16 mouse cellular contexts compared by ENCODE assay signal in the genomic region with DNA sequence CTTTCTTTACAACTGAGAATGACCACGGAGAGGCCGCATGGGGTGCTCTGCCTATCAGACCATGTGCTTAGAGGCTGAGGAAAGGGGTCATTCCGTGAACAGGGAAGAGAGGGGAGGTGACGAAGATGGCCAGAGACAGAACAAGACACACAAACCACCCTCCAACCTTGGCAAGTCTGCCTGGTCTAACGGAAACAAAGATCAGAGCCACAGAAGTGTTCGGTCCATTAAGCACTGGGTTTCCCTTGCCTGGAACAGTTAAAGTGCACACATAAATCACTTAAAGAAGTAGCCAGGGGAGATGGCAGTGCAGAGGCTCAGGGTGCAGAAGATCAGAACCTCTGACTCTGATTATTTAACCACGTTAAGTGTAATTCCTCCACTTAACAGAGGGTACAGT. TPM values are rescaled to one million over a fixed set of nuclear protein-coding genes. Genes with fewer than 3 reads are reported as not detected.
DNase-seq lines count a peak whose midpoint lies in the region; ATAC-seq and TF ChIP-seq lines count a peak whose summit lies in the region.
"Had no signal": no experiment of that assay in that cellular context is flagged by ENCODE, and none has a peak within 500 bp of the region (broad histone marks: within the 10 kb centered on the region; RNA-seq: fewer than 3 reads in every experiment).

No protein-coding gene starts in this region.

- no peaks in the 10 kb centered on the region for H3K36me3 ChIP-seq in kidney, adult 2 months (ENCODE audit: control insufficient read depth, insufficient read depth, low read length)
- H3K36me3 ChIP-seq: embryonic facial prominence, embryonic 15.5 days; forebrain, embryonic 15.5 days; heart, embryonic 15.5 days; liver, embryonic 12.5 days; midbrain, embryonic 15.5 days had no signal

- 17% methylated on average over 7 of the region's 7 CpGs for WGBS in kidney, adult 2 months

- H3K27ac ChIP-seq in kidney, adult 2 months (ENCODE audit: insufficient read depth, low read depth, low read length) = no peak overlapping the region
- H3K27ac ChIP-seq: embryonic facial prominence, embryonic 15.5 days; forebrain, embryonic 15.5 days; heart, embryonic 15.5 days; liver, embryonic 12.5 days; midbrain, embryonic 15.5 days had no signal

- H3K27me3 ChIP-seq in kidney, adult 2 months (replicated peaks; ENCODE audit: control insufficient read depth, insufficient read depth, low read length) = no peaks in the 10 kb centered on the region
- H3K27me3 ChIP-seq: embryonic facial prominence, embryonic 15.5 days; forebrain, embryonic 15.5 days; heart, embryonic 15.5 days; liver, embryonic 12.5 days; midbrain, embryonic 15.5 days had no signal

- TF ChIP-seq CTCF in kidney, adult 2 months (conservative IDR thresholded peaks at IDR 0.05; ENCODE audit: insufficient read depth, insufficient read length, low read depth, low read length) = no peak

- no peak overlapping the region for H3K4me3 ChIP-seq in kidney, adult 2 months (ENCODE audit: insufficient read depth, low read depth, low read length)
- H3K4me3 ChIP-seq: embryonic facial prominence, embryonic 15.5 days; forebrain, embryonic 15.5 days; heart, embryonic 15.5 days; liver, embryonic 12.5 days; midbrain, embryonic 15.5 days had no signal

- H3K4me1 ChIP-seq in kidney, adult 2 months (ENCODE audit: control insufficient read depth, insufficient read depth, low read length) = peaks cover 3% of the 10 kb centered on the region; the same call in 1 of the 2 replicates
- H3K4me1 ChIP-seq: embryonic facial prominence, embryonic 15.5 days; midbrain, embryonic 15.5 days had no signal

- TF ChIP-seq POLR2A in kidney, adult 2 months (IDR thresholded peaks at IDR 0.05; ENCODE audit: low read depth, low read length) = no peak

- peak; percentile 35 for DNase-seq in kidney, adult 2 months
- no peak for DNase-seq in kidney, postnatal 10 days
- DNase-seq in right cerebral cortex, adult 2 months (ENCODE audit: low spot score in 2 of 2) = no peak
- no peak for DNase-seq in yolk sac, embryonic 10.5 days (ENCODE audit: low spot score)
- no peak for DNase-seq in spleen, postnatal 4 days (ENCODE audit: low spot score in 2 of 2)
- DNase-seq: cerebellum, adult 9-11 months; gastrocnemius, postnatal 14 days; lung, postnatal 10 days; thymus, postnatal 25 days had no signal

- ATAC-seq in hematopoietic stem cell, adult 5-6 weeks (replicated peaks in 1 of 2; ENCODE audit: insufficient read depth in 1 of 2, low FRiP score in 2 of 2, low TSS enrichment in 1 of 2, low read depth in 1 of 2, poor library complexity in 2 of 2, severe bottlenecking in 2 of 2) = peak; percentile 8 to 18; a peak in 1 of 4 replicates
- peak; percentile 39; the same call in 1 of the 2 replicates for ATAC-seq in megakaryocyte-erythroid progenitor cell, adult 5-6 weeks (replicated peaks; ENCODE audit: low FRiP score, low TSS enrichment, poor library complexity, severe bottlenecking)
- ATAC-seq: forebrain, embryonic 15.5 days; liver, embryonic 12.5 days; midbrain, embryonic 15.5 days had no signal

RNA-seq across cellular contexts. Expression of gene Rsu1, which starts 37.3 kb away (rescaled TPM):
- 61.1 and 63.5 TPM in 2 replicates for polyA plus RNA-seq in kidney, adult 2 months (2012; rRNA removed)
- 133 and 140 TPM in 2 replicates for total RNA-seq in hematopoietic stem cell, adult 5-6 weeks (2017)
- 73.1 and 74.1 TPM in 2 replicates for total RNA-seq in megakaryocyte-erythroid progenitor cell, adult 5-6 weeks (2014; fragmentation: Nextera tagmentation)
- 130 and 147 TPM in 2 replicates for total RNA-seq in megakaryocyte-erythroid progenitor cell, adult 5-6 weeks (2017)
